Mouse (Mus musculus) thymus, postnatal 25 days (tissue): ENCODE data around the gene Cntn6.

Source experiments
- DNase-seq: peaks from one replicate; pipeline ENCODE4 v3.0.0; 2022

Cntn6 gene

GRCm38 (mm10) chr6:104761226-104761625 is 268.6 kb downstream of the Cntn6 start:
- no peak for DNase-seq

- DNase-seq: no peak
Measured at GRCm38 (mm10) chr6:104783891-104784290, 291.3 kb downstream of the Cntn6 start.

GRCm38 (mm10) chr6:104787502-104787901 is 294.9 kb downstream of the Cntn6 start:
- DNase-seq: no peak

- DNase-seq: no peak
Measured at GRCm38 (mm10) chr6:104808526-104808925, 315.9 kb downstream of the Cntn6 start.

- DNase-seq: no peak
Measured at GRCm38 (mm10) chr6:104815610-104816009, 323.0 kb downstream of the Cntn6 start.

- DNase-seq: no peak
Measured at GRCm38 (mm10) chr6:104879711-104880110, 387.1 kb downstream of the Cntn6 start.

GRCm38 (mm10) chr6:104884021-104884420 is 391.4 kb downstream of the Cntn6 start:
- no peak for DNase-seq

GRCm38 (mm10) chr6:104885829-104886228 is 393.2 kb downstream of the Cntn6 start:
- DNase-seq: no peak

GRCm38 (mm10) chr6:104891071-104891470 is 398.5 kb downstream of the Cntn6 start:
- DNase-seq: no peak
